Mouse (Mus musculus): ENCODE data around the gene Reps1.
A peak's percentile ranks its signal among the peaks of the same experiment; 100 is the strongest.

Reps1 gene

GRCm38 (mm10) chr10:18061533-18061932 lies 5.9 kb downstream of the Reps1 start:
- no peak for DNase-seq (ENCODE audit: inconsistent age in 2 of 2, low spot score in 1 of 2)

- no peak for DNase-seq (ENCODE audit: inconsistent age in 2 of 2, low spot score in 1 of 2)
Measured at GRCm38 (mm10) chr10:18064606-18065228, 9.1 kb downstream of the Reps1 start.

- DNase-seq (ENCODE audit: inconsistent age in 2 of 2, low spot score in 1 of 2): no peak
Measured at GRCm38 (mm10) chr10:18066031-18066439, 10.4 kb downstream of the Reps1 start.

- peak in 1 of 2 experiments; percentile 1 for DNase-seq (ENCODE audit: inconsistent age in 2 of 2, low spot score in 1 of 2)
Measured at GRCm38 (mm10) chr10:18067761-18068446, 12.2 kb downstream of the Reps1 start.

- peak in 1 of 2 experiments; percentile 55 for DNase-seq (ENCODE audit: inconsistent age in 2 of 2, low spot score in 1 of 2)
Measured at GRCm38 (mm10) chr10:18068880-18069279, 13.2 kb downstream of the Reps1 start.

- DNase-seq (ENCODE audit: inconsistent age in 2 of 2, low spot score in 1 of 2): no peak
Measured at GRCm38 (mm10) chr10:18069576-18069975, 13.9 kb downstream of the Reps1 start.

- DNase-seq (ENCODE audit: inconsistent age in 2 of 2, low spot score in 1 of 2): no peak
Measured at GRCm38 (mm10) chr10:18070144-18070543, 14.5 kb downstream of the Reps1 start.

- DNase-seq (ENCODE audit: inconsistent age in 2 of 2, low spot score in 1 of 2): no peak
Measured at GRCm38 (mm10) chr10:18070616-18071015, 15.0 kb downstream of the Reps1 start.

GRCm38 (mm10) chr10:18072871-18073270 lies 17.2 kb downstream of the Reps1 start:
- DNase-seq (ENCODE audit: inconsistent age in 2 of 2, low spot score in 1 of 2): no peak

- DNase-seq (ENCODE audit: inconsistent age in 2 of 2, low spot score in 1 of 2): no peak
Measured at GRCm38 (mm10) chr10:18074383-18075075, 18.9 kb downstream of the Reps1 start.

- no peak for DNase-seq (ENCODE audit: inconsistent age in 2 of 2, low spot score in 1 of 2)
Measured at GRCm38 (mm10) chr10:18075845-18076244, 20.2 kb downstream of the Reps1 start.

- no peak for DNase-seq (ENCODE audit: inconsistent age in 2 of 2, low spot score in 1 of 2)
Measured at GRCm38 (mm10) chr10:18081536-18081935, 25.9 kb downstream of the Reps1 start.

GRCm38 (mm10) chr10:18082772-18083171 lies 27.1 kb downstream of the Reps1 start:
- no peak for DNase-seq (ENCODE audit: inconsistent age in 2 of 2, low spot score in 1 of 2)

GRCm38 (mm10) chr10:18090691-18091090 lies 35.0 kb downstream of the Reps1 start:
- DNase-seq (ENCODE audit: inconsistent age in 2 of 2, low spot score in 1 of 2): no peak

GRCm38 (mm10) chr10:18102166-18102565 lies 46.5 kb downstream of the Reps1 start:
- DNase-seq (ENCODE audit: inconsistent age in 2 of 2, low spot score in 1 of 2): no peak

- DNase-seq (ENCODE audit: inconsistent age in 2 of 2, low spot score in 1 of 2): peak in 1 of 2 experiments; percentile 36
Measured at GRCm38 (mm10) chr10:18107471-18107870, 51.8 kb downstream of the Reps1 start.

GRCm38 (mm10) chr10:18110940-18111339 lies 55.3 kb downstream of the Reps1 start:
- DNase-seq (ENCODE audit: inconsistent age in 2 of 2, low spot score in 1 of 2): no peak

- DNase-seq (ENCODE audit: inconsistent age in 2 of 2, low spot score in 1 of 2): no peak
Measured at GRCm38 (mm10) chr10:18113473-18114093, 57.9 kb downstream of the Reps1 start.

- no peak for DNase-seq (ENCODE audit: inconsistent age in 2 of 2, low spot score in 1 of 2)
Measured at GRCm38 (mm10) chr10:18118336-18118735, 62.7 kb downstream of the Reps1 start.

GRCm38 (mm10) chr10:18130276-18130675 lies 74.6 kb downstream of the Reps1 start:
- DNase-seq (ENCODE audit: inconsistent age in 2 of 2, low spot score in 1 of 2): no peak

All from adrenal gland, adult (tissue).